Mouse (Mus musculus): ENCODE measurements around the gene Gm28374. TPM values are rescaled to one million over a fixed set of nuclear protein-coding genes. Genes with fewer than 3 reads are reported as not detected.

The Gm28374 gene
- total RNA-seq, 2 experiments from 2014 or later = 0.53 to 0.55 TPM

GRCm38 (mm10) chr19:6035966-6036585 lies 46.0 kb downstream of the Gm28374 start:
- no peak for DNase-seq (ENCODE audit: low spot score in 2 of 2)
- intact Hi-C loops (cut with DNase I) = no loop called here

GRCm38 (mm10) chr19:6030520-6031280 lies 51.4 kb downstream of the Gm28374 start:
- no peak for DNase-seq (ENCODE audit: low spot score in 2 of 2)
- intact Hi-C loops (cut with DNase I) = no loop called here

- no peak for DNase-seq (ENCODE audit: low spot score in 2 of 2)
- intact Hi-C loops (cut with DNase I) = loop anchor here (10.0 kb wide), 1 partner anchor 245 kb away; no protein-coding TSS in a partner anchor
These were observed 52.6 kb downstream of the Gm28374 start for GRCm38 (mm10) chr19:6029426-6029825.

GRCm38 (mm10) chr19:6028991-6029390 lies 53.1 kb downstream of the Gm28374 start:
- intact Hi-C loops (cut with DNase I) = loop anchor here (10.0 kb wide), 1 partner anchor 244 kb away; no protein-coding TSS in a partner anchor
- DNase-seq (ENCODE audit: low spot score in 2 of 2) = no peak

Small RNAs within 50 kb of the gene (microRNA-seq; reads per million reads assigned to microRNA genes)
- gene Mir6988 = 4.4 to 4.5 reads per million in 2 experiments

Other genes with a start within 250 kb of the Gm28374 start
- 10 to 100 TPM in 1 of 2 experiments, 1 to 10 TPM in 1; 9.5 to 14.6 TPM for gene Frmd8, start 207.0 kb downstream of the Gm28374 start, total RNA-seq (2021)
- gene Slc25a45, start 204.4 kb downstream of the Gm28374 start, total RNA-seq (2021) = 1 to 10 TPM; 2.5 to 3.0 TPM
- gene Tigd3, start 188.1 kb downstream of the Gm28374 start, total RNA-seq (2021) = 1 to 10 TPM; 4.5 to 5.5 TPM
- gene Dpf2, start 169.2 kb downstream of the Gm28374 start, total RNA-seq (2021) = 10 to 100 TPM; 84.1 to 96.1 TPM
- 1 to 10 TPM; 6.2 to 6.6 TPM for gene Cdc42ep2, start 157.4 kb downstream of the Gm28374 start, total RNA-seq (2021)
- 1 to 10 TPM; 3.8 to 5.6 TPM for gene Pola2, start 118.1 kb downstream of the Gm28374 start, total RNA-seq (2021)
- not detected for gene Slc22a20, start 96.1 kb downstream of the Gm28374 start, total RNA-seq (2021)
- 10 to 100 TPM; 17.5 to 18.5 TPM for gene Capn1, start 66.4 kb downstream of the Gm28374 start, total RNA-seq (2021)
- 10 to 100 TPM; 45.4 to 49.5 TPM for gene Syvn1, start 35.7 kb downstream of the Gm28374 start, total RNA-seq (2021)
- gene Mrpl49, start 24.5 kb downstream of the Gm28374 start, total RNA-seq (2021) = 10 to 100 TPM; 45.1 to 47.0 TPM
- gene Fau, start 24.4 kb downstream of the Gm28374 start, total RNA-seq (2021) = 100 to 1,000 TPM; 593 to 625 TPM
- 10 to 100 TPM; 33.4 to 38.1 TPM for gene Znhit2, start 21.1 kb downstream of the Gm28374 start, total RNA-seq (2021)
- 10 to 100 TPM; 24.9 to 25.2 TPM for gene Tm7sf2, start 13.9 kb downstream of the Gm28374 start, total RNA-seq (2021)
- gene Vps51, start 5.0 kb downstream of the Gm28374 start, total RNA-seq (2021) = 10 to 100 TPM; 71.9 to 77.6 TPM
- gene Tmem262, start 2.2 kb downstream of the Gm28374 start, total RNA-seq (2021) = not detected
- gene Zfpl1, start 2.7 kb upstream of the Gm28374 start, total RNA-seq (2021) = 10 to 100 TPM; 36.5 to 37.2 TPM
- under 1 TPM; 0.18 to 0.34 TPM for gene Cdca5, start 2.7 kb upstream of the Gm28374 start, total RNA-seq (2021)
- gene AC131692.1, start 12.2 kb upstream of the Gm28374 start, total RNA-seq (2021) = not detected
- gene Naaladl1, start 23.5 kb upstream of the Gm28374 start, total RNA-seq (2021) = under 1 TPM in 1 of 2 experiments, not detected in 1; 0.21 TPM
- 10 to 100 TPM; 23.7 to 25.0 TPM for gene Sac3d1, start 36.4 kb upstream of the Gm28374 start, total RNA-seq (2021)
- gene Snx15, start 46.0 kb upstream of the Gm28374 start, total RNA-seq (2021) = 10 to 100 TPM; 36.2 to 43.6 TPM
- gene Batf2, start 58.7 kb upstream of the Gm28374 start, total RNA-seq (2021) = under 1 TPM in 1 of 2 experiments, not detected in 1; 0.71 TPM
- 10 to 100 TPM; 71.5 to 76.8 TPM for gene Arl2, start 59.3 kb upstream of the Gm28374 start, total RNA-seq (2021)
- under 1 TPM in 1 of 2 experiments, not detected in 1; 0.53 TPM for gene Majin, start 102.1 kb upstream of the Gm28374 start, total RNA-seq (2021)
- not detected for gene Gpha2, start 144.1 kb upstream of the Gm28374 start, total RNA-seq (2021)
- gene Ppp2r5b, start 153.6 kb upstream of the Gm28374 start, total RNA-seq (2021) = 100 to 1,000 TPM; 153 to 165 TPM
- 10 to 100 TPM; 33.1 to 35.6 TPM for gene Atg2a, start 159.4 kb upstream of the Gm28374 start, total RNA-seq (2021)
- 10 to 100 TPM; 35.9 to 40.3 TPM for gene Ehd1, start 194.5 kb upstream of the Gm28374 start, total RNA-seq (2021)
- 1 to 10 TPM; 2.7 to 2.9 TPM for gene Cdc42bpg, start 224.2 kb upstream of the Gm28374 start, total RNA-seq (2021)